Mouse (Mus musculus) ovary, adult 18-20 months (tissue): ENCODE results near the gene Hamp.
"Not testable (repeated sequence)": the region's sequence is repeated elsewhere in the genome, so short reads cannot be mapped to it uniquely, and the experiment has no call there.

Experiments used
- DNase-seq: peaks from one replicate; pipeline ENCODE4 v3.0.0; 2022; ENCODE audit warnings: low spot score, mixed read lengths

Hamp gene

DNA sequence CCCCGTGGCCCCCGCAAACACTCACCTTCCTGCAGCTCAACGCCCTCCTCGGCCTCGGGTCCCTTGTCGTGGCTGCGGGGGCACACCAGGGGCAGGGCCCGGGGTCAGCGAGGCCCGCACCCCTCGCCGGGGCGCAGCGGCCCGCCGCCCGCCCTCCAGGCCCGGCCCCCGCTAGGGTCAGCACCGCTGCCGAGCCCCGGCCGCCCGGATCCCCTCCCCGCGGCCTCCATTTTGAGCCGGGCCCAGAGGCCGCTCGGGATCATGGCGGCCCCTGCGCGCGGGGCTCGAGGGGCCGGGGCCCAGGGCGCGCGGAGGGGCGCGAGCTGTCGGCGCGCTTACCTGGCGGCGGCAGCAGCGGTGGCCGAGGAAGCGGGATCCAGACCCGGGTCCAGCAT lies 12.5 kb upstream of the Hamp start:
- no peak for DNase-seq

DNA sequence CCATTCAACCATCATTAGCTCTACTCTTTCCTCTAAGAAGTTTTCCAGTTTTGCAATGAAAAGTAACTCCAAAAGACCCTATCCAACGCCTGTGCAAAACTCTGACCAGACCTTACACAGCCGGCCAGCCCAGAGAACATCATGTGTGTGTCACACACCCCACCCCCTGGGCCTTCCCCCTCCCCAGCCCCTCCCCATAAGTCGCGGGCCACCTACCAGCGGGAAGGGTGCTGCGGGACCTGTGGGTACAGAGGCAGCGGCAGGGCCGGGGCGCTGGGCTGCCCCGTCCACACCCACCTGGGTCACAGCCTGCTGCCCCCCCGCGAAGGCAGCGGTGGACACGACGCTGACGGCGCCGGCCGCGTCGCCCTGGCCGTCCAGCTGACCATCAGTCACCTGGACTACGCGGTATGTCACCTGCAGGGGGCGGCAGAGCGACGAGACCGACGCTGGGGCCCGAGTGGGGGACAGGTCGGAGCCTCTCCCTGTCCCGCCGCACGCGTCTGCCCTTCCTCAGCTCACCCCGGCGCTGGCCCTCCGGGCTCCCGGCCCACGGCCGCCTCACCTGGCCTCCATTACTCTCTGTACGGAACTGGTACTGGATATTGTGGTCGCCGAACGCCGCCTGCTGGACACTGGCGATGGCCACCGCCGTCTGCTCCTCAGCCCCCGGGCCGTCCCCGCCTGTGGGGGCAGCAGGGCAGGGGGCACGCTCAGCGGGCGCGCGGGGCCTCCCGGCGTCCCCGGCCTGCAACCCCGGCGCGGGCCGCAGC lies 11.9 kb upstream of the Hamp start:
- DNase-seq = peak; percentile 77

DNA sequence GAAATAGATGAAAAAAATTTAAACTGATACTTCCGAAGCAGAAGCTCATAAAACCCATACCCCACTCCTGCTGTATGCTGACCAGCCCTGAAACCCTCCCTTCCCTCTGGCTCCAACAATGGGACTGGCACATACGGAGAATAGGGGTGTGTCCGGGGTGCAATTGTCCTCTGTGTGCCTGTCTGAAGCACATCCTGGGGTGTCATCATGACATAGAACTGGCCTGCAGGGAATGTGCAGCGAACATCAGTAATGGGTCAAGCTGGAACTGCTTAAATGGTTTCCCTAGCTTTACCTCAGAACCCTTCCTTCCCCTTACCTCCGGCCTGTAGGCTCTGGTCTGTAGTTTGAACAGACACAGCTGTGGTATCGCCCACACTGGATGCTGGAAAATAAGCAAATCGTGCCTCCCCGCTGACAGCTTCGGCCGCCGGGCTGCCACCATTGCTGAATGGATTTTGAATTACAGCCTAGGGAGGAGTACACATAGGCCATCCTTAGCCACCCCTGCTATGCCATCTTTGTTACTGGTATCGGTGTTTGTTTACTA lies 11.2 kb upstream of the Hamp start:
- no peak for DNase-seq

DNA sequence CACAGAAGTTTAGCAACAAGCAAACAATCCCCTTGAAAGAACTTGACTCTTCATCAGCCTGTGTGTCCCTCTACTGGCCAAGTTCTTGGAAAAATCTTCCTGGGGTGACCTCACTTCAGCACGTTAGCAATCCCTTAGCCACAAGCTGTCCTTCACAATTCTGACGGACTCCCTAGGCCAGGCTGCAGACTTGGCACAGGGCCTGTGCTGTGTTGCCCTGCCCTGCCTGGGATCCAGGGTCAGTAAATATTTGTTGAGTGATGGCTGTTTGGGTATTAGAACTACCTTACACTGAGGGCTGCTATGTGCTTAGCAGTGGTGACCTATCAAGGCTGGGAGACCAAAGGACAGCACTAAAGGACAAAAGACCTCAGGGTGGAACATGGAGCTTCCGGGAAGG lies 10.2 kb upstream of the Hamp start:
- DNase-seq = peak; percentile 69

DNA sequence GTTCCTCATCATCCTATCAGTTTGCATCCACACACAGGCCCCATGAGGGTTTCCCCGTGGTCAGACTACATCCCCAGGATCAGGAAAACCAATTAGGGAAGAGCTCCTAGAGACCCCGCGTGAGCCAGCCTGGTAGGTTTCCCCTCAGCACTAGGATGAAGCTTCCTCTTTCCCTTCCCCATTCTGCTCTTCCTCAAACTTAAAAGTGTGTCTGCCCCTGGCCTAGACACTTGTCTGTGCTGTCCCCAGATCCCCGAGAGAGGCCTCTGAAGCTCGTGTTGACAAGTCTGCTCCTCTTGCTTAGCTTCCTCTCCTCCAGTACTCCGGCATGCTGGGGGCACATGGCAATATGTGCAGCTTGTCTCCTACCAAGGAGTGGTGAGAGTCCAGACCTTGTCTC lies 9.6 kb upstream of the Hamp start:
- no peak for DNase-seq

DNA sequence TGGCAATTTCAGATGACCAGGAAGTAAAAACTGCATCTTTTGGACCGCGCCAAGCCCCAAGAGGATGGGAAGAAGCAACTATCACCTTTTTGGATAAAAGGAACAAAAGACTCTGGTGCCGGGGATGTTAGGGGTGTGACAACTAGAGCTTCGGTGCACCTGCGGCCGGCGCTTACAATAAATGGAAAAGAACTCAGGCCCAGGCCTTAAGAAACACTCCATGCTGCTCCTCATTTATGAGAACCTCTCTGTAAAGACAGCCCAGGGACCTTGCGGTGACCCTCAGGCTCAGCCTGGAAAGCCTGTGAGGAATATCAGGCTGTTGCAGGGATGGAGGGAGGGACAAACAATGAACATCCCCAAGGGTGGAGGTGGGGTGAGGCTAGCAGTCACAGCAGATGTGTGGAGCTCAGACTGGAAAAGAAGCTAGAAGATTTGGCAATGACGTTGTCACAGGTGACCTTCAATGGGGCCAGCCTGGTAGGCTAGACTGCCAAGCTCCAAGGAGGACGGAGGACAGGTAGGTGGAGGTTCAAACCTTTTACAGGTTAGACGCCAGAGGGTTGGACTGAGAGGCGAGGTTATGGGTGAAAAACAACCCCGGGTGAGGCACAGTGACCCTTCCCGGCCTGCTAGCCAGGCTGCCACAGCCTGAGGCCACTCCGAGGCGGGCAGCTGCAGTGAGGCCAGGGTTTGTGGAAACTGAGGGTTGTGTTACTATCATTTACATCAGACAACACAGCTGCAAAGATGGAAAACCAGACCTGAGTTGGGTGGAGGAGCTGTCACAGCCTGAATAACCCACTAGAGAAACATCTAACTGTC lies 8.8 kb upstream of the Hamp start:
- no peak for DNase-seq

DNA sequence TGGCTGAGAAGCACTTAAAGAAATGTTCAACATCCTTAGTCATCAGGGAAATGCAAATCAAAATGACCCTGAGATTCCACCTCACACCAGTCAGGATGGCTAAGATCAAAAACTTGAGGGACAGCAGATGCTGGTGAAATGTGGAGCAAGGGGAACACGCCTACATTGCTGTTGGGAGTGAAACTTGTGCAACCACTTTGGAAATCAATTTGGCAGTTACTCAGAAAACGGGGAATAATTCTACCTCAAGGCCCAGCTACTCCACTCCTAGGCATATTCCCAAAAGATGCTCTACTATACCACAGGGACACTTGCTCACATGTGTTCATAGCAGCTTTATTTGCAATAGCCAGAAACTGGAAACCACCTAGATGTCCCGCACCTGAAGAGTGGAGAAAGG lies 6.1 kb upstream of the Hamp start:
- not testable (repeated sequence) for DNase-seq

DNA sequence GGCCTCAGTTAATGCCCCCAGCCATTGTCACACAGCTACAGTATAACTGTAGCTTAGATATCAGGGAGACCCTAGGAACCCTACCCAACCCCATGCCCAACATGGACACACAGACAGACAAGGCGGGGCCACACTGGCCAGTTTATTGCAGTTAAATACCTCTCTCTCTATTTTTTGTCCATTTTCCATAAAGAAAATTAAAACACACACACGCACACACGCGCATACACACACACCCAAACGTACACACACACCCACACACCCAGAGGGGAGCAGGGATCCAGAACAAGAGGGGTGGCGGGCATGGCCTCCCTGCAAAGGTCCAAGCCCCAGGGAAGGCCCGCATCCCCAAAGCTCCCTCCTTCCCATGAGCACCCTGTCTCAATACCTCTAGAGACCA lies 2.0 kb upstream of the Hamp start:
- no peak for DNase-seq

DNA sequence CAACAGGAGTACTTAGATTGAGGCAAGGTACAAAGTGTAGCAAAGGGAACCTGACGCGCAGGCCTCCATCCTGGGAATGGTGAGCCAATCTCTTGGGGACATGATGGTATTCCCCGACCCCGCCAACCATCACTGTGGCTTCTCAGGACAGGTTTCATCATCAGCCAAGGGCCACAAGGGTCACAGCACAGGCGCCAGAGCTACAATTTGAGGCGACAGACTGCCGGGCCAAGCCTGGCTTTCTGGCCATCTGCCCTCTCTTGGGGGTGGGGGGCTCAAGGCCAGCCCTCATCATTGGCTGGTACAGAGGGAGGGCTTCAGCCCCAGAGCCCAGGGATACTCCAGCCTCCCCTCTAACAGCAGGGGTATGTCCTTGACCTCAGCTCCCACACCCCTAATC lies 1.6 kb upstream of the Hamp start:
- DNase-seq = not testable (repeated sequence)

DNA sequence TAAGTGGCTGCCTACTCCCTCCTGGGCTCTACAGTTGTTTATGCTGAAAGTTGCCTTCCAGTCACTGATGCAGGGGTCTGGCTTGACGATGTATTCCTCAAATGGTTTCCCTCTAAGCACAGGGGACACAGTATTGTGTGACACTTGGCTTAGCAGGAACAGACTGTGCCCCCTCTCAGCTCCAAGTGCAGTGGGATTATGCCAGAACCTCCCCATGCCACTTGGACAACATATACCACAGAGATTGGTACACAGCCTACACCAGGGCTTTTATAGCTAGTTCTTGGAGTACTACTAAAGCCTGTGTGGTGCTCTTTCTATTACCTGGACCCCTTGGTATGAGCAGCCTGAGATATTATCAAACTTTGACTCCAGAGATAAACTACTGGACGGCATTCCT lies 874 bp upstream of the Hamp start:
- DNase-seq = not testable (repeated sequence)

DNA sequence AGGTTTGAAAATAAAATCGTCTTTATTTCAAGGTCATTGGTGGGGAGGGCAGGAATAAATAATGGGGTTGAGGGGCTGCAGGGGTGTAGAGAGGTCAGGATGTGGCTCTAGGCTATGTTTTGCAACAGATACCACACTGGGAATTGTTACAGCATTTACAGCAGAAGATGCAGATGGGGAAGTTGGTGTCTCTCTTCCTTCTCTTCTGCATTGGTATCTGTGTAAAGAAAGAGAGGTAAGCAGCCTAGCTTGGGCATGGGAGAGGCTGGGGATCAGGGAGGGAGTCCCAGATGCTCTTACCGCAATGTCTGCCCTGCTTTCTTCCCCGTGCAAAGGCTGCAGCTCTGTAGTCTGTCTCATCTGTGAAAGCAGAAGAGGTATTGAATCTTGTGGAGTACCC lies 1.5 kb downstream of the Hamp start:
- DNase-seq = not testable (repeated sequence)

DNA sequence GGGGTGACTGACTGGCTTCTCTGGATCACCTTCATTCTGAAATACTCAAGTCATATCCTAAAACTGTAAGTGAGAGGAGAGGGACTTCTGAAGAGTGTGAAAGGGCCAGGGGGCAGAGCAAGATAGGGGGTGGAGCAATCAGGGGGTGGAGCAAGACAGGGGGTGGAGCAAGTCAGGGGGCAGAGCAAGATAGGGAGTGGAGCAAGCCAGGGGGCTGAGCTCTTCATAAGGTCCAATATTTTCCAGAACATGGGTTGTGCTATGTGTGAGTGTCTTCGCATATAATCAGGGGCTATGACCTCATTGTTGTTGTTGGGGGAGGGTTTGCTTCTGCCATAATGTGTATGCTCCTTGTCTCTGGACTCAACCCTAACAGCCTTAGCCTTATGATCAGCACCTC lies 3.8 kb downstream of the Hamp start:
- DNase-seq = not testable (repeated sequence)

DNA sequence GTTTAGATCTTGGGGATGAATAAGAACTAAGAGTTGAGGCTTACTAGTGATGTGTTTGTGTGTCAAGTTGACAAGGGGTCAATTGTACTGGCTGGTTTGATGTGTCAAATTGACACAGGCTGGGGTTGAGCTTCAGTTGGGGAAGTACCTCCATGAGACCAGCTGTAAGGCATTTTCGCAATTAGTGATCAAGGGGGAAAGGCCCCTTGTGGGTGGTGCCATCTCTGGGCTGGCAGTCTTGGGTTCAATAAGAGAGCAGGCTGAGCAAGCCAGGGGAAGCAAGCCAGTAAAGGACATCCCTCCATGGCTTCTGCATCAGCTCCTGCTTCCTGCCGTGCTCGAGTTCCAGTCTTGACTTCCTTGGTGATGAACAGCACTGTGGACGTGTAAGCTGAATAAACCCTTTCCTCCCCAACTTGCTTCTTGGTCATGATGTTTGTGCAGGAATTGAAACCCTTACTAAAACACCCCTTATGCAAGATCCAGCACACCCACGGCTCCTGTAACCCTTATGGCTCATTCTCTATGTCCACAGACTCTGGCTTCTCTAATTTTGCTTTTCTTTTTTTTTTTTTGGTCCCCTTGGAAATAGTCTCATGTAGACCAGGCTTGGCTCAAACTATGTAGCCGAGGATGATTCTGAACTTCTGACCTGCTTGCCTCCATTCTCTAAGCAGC lies 8.3 kb downstream of the Hamp start:
- DNase-seq = not testable (repeated sequence)

DNA sequence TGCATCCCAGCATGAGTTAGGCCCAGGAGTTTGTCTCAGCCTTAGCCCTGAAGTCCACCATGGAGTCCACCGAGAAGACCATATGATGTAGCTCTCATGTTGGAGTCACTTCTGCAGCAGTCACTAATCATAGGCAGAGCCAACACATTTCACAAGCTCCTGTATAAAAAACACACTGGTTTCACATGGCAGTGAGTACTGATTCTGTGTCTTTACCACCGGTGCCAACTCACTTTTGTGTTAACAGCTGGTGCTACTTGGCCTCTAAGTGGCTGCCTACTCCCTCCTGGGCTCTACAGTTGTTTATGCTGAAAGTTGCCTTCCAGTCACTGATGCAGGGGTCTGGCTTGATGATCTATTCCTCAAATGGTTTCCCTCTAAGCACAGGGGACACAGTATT lies 19.3 kb downstream of the Hamp start, which contains the start of gene Hamp2:
TSS of gene Hamp2 (minus strand) at position 101 of the 400 bp plus-strand sequence.
- not testable (repeated sequence) for DNase-seq

DNA sequence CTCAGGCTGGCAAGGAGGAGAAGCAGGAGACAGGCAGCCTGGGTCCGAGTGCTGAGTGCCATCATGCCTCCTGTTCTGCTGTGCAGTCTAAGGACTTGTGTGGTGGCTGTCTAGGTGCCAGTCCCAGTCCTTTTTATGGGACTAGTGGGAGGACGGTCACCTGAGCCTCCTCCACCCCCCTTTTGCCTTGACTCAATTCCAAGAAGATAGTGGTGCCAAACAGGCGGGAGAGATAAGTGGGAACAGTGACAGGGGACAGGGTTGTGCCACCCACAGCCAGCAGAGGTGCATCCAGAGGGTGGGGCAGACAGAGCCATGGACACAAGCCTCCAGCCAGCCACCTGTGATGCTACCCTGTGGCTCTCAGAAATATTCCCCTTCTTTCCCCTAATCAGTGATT lies 19.8 kb downstream of the Hamp start:
- no peak for DNase-seq

DNA sequence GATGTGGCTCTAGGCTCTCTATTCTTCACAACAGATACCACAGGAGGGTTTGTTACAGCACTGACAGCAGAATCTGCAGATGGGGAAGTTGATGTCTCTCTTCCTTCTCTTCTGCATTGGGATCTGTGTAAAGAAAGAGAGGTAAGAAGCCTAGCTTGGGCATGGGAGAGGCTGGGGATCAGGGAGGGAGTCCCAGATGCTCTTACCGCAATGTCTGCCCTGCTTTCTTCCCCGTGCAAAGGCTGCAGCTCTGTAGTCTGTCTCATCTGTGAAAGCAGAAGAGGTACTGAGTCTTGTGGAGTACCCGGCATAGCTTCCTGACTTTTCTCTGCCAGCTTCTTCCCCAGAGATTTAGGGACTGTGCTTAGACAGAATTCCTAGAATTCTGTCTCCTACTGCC lies 21.3 kb downstream of the Hamp start:
- DNase-seq = not testable (repeated sequence)

DNA sequence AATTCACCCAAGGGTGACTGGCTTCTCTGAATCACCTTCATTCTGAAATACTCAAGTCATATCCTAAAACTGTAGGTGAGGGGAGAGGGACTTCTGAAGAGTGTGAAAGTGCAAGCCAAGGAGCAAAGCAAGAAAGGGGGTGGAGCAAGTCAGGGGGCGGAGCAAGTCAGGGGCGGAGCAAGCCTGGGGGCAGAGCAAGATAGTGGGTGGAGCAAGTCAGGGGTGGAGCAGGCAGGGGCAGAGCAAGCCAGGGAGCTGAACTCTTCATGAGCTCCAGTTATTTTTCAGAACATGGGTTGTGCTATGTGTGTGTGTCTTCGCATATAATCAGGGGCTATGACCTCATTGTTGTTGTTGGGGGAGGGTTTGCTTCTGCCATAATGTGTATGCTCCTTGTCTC lies 23.6 kb downstream of the Hamp start:
- no peak for DNase-seq

DNA sequence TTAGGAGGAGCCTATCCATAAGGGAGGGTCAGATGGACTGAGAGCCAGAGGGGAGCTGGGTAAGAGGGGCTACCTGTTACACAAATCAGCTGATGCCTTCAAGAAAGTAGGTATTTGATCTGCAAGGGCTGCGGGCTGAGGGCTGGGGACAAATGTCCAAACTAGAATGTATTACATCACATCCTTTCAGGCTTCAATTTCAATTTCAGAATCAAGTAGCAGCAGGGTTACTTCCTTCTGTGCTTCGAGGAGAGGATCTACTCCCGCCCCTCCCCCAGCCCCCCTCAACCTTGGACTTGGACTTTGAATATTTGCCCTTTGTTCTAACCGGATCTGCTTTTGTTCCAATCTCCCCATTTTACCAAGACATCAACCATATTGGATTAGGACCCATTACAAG lies 26.6 kb downstream of the Hamp start:
- DNase-seq = no peak

DNA sequence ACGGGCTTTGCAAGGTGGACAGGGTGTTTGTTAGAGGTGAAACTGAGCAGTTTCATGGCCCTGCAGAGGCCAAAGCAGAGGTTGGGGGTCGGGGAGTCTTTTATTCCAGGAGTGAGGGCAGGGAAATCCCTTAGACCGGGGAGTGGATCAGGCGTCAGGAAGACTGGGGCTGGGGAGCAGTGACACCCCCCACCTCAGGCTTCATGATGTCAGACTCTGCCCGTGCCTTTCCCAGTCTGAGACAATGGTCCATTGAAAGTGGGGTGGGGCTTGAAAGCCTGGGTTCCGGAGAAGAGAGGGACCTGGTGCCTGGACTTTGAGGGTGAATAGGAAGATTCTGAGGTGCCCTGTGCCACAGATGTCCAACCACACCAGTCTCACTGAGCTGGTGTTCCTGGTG lies 27.1 kb downstream of the Hamp start:
- DNase-seq = no peak

DNA sequence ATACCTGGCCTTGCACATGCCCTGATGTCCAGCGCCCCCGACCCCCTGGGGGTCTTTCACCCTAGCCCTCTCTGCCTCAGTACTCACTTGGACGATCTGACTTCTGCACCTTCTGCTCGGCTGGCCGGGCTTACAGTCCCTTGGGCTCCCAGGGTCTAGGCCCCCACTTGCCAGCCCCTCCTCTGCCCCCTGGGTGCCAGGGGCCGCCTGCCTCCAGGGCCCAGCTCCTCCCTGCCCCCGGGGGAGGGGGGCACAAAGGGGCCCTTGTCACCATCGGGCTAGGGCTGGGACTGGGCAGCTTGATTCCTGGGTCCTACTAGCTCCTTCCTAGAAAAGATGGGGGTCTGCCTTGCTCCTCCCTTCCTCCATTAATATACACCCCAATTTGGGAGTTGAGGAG lies 29.1 kb downstream of the Hamp start, which contains the start of gene Mag:
TSS of gene Mag (minus strand) at position 142 of the 400 bp plus-strand sequence.
- no peak for DNase-seq

DNA sequence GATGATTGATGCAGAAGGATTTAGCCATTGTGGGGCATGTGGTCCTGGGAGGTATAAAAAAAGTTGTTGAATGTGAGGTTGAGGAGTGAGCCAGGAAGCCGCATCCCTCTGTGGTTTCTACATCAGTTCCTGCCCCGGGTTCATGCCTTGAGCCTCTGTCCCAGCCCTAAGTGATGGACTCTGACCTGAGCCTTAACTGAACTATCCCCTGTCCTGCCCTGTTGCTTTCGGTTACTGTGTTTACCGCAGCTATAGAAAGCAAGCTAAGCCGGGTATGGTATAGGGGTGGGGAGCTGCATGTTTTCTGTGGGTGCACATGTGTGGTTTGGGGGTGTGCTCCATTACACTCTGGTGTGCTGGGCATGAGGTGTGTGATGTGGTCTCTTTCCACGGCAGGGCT lies 34.1 kb downstream of the Hamp start:
- no peak for DNase-seq

DNA sequence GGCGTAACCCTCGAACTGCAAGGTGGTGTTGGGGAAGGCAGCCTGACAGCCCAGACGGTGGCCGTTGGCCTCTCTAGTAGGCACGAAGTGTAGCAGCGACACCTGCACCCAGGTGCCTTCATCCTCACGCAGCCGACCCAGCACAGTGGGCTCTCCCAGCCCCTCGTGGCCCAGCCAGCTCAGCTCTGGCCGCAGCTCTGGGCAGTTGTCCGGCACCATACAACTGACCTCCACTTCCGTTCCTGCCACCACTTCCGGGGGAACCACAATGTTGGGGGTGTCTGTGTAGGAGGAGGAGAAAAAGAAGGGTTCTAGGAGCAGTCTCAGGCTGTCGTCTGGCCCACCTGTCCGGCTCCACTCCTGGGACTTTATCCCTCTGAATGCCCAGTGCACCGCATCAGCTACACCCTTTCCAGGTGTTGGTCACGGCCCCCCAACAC lies 34.8 kb downstream of the Hamp start:
- DNase-seq = no peak
